Mouse (Mus musculus): ENCODE data around the gene Dysf. TPM values are rescaled to one million over a fixed set of nuclear protein-coding genes. Genes with fewer than 3 reads are reported as not detected.

Gene Dysf
- polyA plus RNA-seq, 2 experiments = 1.6 to 1.9 TPM

- Histone ChIP-seq H3K9me3 (ENCODE audit: control insufficient read depth, low read length) (no peaks in the 10 kb centered on the region), H3K27ac (no peak overlapping the region), H3K9ac (replicated peaks) (no peak overlapping the region), H3K4me2 (ENCODE audit: low read depth) (no peak overlapping the region), H3K27me3 (ENCODE audit: control insufficient read depth, insufficient read depth, low read length) (no peaks in the 10 kb centered on the region), H3K4me3 (ENCODE audit: insufficient read depth in 1 of 2, low read depth in 2 of 2, low read length in 2 of 2) (no peak overlapping the region), H3K4me1 (replicated peaks; ENCODE audit: control insufficient read depth in 2 of 2, insufficient read depth in 2 of 2, low read length in 1 of 2) (no peaks in the 10 kb centered on the region), H3K36me3 (replicated peaks; ENCODE audit: control insufficient read depth, insufficient read depth, low read depth) (no peaks in the 10 kb centered on the region)
- ATAC-seq (ENCODE audit: insufficient read depth) (no peak), DNase-seq (ENCODE audit: low read depth in 3 of 3, low spot score in 3 of 3) (no peak)
- WGBS (ENCODE audit: insufficient replicate concordance) = 49% methylated on average over 3 of the region's 3 CpGs
- TF ChIP-seq CTCF (IDR thresholded peaks at IDR 0.05; ENCODE audit: low read depth) (no peak), EP300 (IDR thresholded peaks at IDR 0.05; ENCODE audit: low read depth) (no peak)
Measured at GRCm38 (mm10) chr6:84243385-84243784, 235.0 kb downstream of the Dysf start.

GRCm38 (mm10) chr6:84246101-84246760 is 237.8 kb downstream of the Dysf start:
- Histone ChIP-seq H3K27me3 (ENCODE audit: control insufficient read depth, insufficient read depth, low read length) (no peaks in the 10 kb centered on the region), H3K36me3 (replicated peaks; ENCODE audit: control insufficient read depth, insufficient read depth, low read depth) (no peaks in the 10 kb centered on the region), H3K9ac (replicated peaks) (no peak overlapping the region), H3K9me3 (ENCODE audit: control insufficient read depth, low read length) (no peaks in the 10 kb centered on the region), H3K4me3 (ENCODE audit: insufficient read depth in 1 of 2, low read depth in 2 of 2, low read length in 2 of 2) (no peak overlapping the region), H3K4me2 (ENCODE audit: low read depth) (no peak overlapping the region), H3K4me1 (replicated peaks; ENCODE audit: control insufficient read depth in 2 of 2, insufficient read depth in 2 of 2, low read length in 1 of 2) (no peaks in the 10 kb centered on the region), H3K27ac (no peak overlapping the region)
- TF ChIP-seq CTCF (IDR thresholded peaks at IDR 0.05; ENCODE audit: low read depth) = no peak
- TF ChIP-seq EP300 (IDR thresholded peaks at IDR 0.05; ENCODE audit: low read depth) = no peak
- 46% methylated on average over 4 of the region's 4 CpGs for WGBS (ENCODE audit: insufficient replicate concordance)
- ATAC-seq (ENCODE audit: insufficient read depth) = no peak
- DNase-seq (ENCODE audit: low read depth in 3 of 3, low spot score in 3 of 3) = no peak

- TF ChIP-seq CTCF (IDR thresholded peaks at IDR 0.05; ENCODE audit: low read depth) (no peak), EP300 (IDR thresholded peaks at IDR 0.05; ENCODE audit: low read depth) (no peak)
- H3K4me3 ChIP-seq (ENCODE audit: insufficient read depth in 1 of 2, low read depth in 2 of 2, low read length in 2 of 2) = no peak overlapping the region
- WGBS (ENCODE audit: insufficient replicate concordance) = 38% methylated on average over 5 of the region's 5 CpGs
- H3K4me2 ChIP-seq (ENCODE audit: low read depth) = no peak overlapping the region
- no peaks in the 10 kb centered on the region for H3K36me3 ChIP-seq (replicated peaks; ENCODE audit: control insufficient read depth, insufficient read depth, low read depth)
- H3K4me1 ChIP-seq (replicated peaks; ENCODE audit: control insufficient read depth in 2 of 2, insufficient read depth in 2 of 2, low read length in 1 of 2) = no peaks in the 10 kb centered on the region
- H3K9ac ChIP-seq (replicated peaks) = no peak overlapping the region
- no peaks in the 10 kb centered on the region for H3K9me3 ChIP-seq (ENCODE audit: control insufficient read depth, low read length)
- no peaks in the 10 kb centered on the region for H3K27me3 ChIP-seq (ENCODE audit: control insufficient read depth, insufficient read depth, low read length)
- no peak for DNase-seq (ENCODE audit: low read depth in 3 of 3, low spot score in 3 of 3)
- no peak overlapping the region for H3K27ac ChIP-seq
- no peak for ATAC-seq (ENCODE audit: insufficient read depth)
Measured at GRCm38 (mm10) chr6:84246979-84247378, 238.6 kb downstream of the Dysf start.

Other genes with a start within 250 kb of the Dysf start
- not detected in 2 replicates for gene Ankrd53, start 245.9 kb upstream of the Dysf start, polyA plus RNA-seq (2012; rRNA removed)
- gene Ankrd53, start 245.9 kb upstream of the Dysf start, polyA plus RNA-seq (2014; fragmentation: Nextera tagmentation; extraction: Ambion mirVana) = 0.08 TPM in 1 of 2 replicates, not detected in the other
- 21.6 and 26.5 TPM in 2 replicates for gene Tex261, start 232.8 kb upstream of the Dysf start, polyA plus RNA-seq (2012; rRNA removed)
- 42.6 and 44.2 TPM in 2 replicates for gene Tex261, start 232.8 kb upstream of the Dysf start, polyA plus RNA-seq (2014; fragmentation: Nextera tagmentation; extraction: Ambion mirVana)
- 5.4 and 6.0 TPM in 2 replicates for gene Nagk, start 213.6 kb upstream of the Dysf start, polyA plus RNA-seq (2012; rRNA removed)
- 13.9 and 15.6 TPM in 2 replicates for gene Nagk, start 213.6 kb upstream of the Dysf start, polyA plus RNA-seq (2014; fragmentation: Nextera tagmentation; extraction: Ambion mirVana)
- gene Paip2b, start 176.8 kb upstream of the Dysf start, polyA plus RNA-seq (2012; rRNA removed) = 4.0 and 5.6 TPM in 2 replicates
- gene Paip2b, start 176.8 kb upstream of the Dysf start, polyA plus RNA-seq (2014; fragmentation: Nextera tagmentation; extraction: Ambion mirVana) = 2.5 and 3.5 TPM in 2 replicates
- 7.4 and 14.0 TPM in 2 replicates for gene Zfp638, start 141.5 kb upstream of the Dysf start, polyA plus RNA-seq (2012; rRNA removed)
- gene Zfp638, start 141.5 kb upstream of the Dysf start, polyA plus RNA-seq (2014; fragmentation: Nextera tagmentation; extraction: Ambion mirVana) = 18.6 and 19.3 TPM in 2 replicates

All from liver, embryonic 14.5 days (tissue).